Mouse (Mus musculus) left cerebral cortex, adult 2 months (tissue): ENCODE measurements at regions not wholly inside any gene's neighbourhood (a gene's known extent, or its start where the extent isn't known, plus 50 kb on each side); places are given as distances from the start of the nearest gene placed in this dataset.
A peak's percentile ranks its signal among the peaks of the same experiment; 100 is the strongest.

Experiments used
- DNase-seq, 2 experiments: peaks; one replicate each; pipeline ENCODE4 v3.0.0; 2021 to 2022; ENCODE audit warnings: low spot score in 2 of 2, mixed read lengths in 1 of 2; ENCODE audit errors: extremely low spot score in 1 of 2
- H3K27ac ChIP-seq: fragments of 200-600 bp; 2 replicates; pipeline ENCODE4 v1.8.1; 2022
- H3K4me3 ChIP-seq: fragments of 200-600 bp; 2 replicates; pipeline ENCODE4 v1.8.1; 2022
- CTCF ChIP-seq: fragments of 200-600 bp; IDR thresholded peaks from 2 replicates; pipeline ENCODE4 v1.8.1; 2022; ENCODE audit warnings: antibody characterized with exemption, mild to moderate bottlenecking, moderate library complexity
- intact Hi-C: fragments of 180-260 bp; cut with DNase I; formaldehyde crosslinking; loops from one replicate; pipeline ENCODE4 v1.15.1; 2025

DNA sequence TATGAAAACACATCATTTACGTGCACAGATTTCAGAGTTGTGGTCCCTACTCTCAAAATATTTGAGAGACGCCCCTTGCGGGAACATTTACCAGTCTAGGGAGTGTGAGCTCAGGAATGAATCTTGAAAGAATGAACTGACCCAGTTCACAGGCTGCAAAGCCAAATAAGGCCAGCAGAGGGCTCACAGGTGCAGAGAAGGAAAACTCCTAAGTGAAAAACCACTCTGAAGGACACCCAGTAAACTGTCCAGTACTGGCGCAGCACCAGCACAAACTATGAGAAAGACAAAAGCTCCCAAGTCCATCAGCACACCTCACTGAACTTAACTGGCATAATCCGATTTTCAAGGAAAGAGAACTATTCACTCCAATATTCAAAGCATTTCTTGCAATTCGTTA is 145.0 kb upstream of the Paip1 start:
- intact Hi-C loops = loop anchor here (5.0 kb wide), 1 partner anchor 79 kb away; no protein-coding TSS in a partner anchor
- no peak overlapping the region for H3K27ac ChIP-seq
- DNase-seq = peak; percentile 31 to 63
- no peak overlapping the region for H3K4me3 ChIP-seq
- TF ChIP-seq CTCF = peak; percentile 78

DNA sequence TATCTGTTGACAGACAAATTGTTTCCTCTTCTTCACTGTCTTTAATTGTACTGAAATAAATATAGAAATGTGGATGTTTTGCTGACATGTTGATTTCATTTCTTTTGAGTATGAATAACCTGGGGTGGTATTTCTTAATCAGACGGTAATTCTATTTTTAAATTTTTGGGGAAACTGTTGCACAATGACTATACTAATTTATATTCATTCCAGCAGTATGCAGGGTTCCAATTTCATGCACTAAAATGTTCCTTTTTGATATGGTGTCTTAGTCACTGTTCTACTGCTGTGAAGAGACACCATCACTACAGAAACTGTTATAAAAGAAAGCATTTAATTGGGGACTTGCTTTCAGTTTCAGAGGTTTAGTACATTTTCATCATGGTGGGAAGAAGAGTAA is 119.2 kb upstream of the Paip1 start:
- TF ChIP-seq CTCF = no peak
- intact Hi-C loops = no loop called here
- Histone ChIP-seq H3K27ac (no peak overlapping the region), H3K4me3 (no peak overlapping the region)
- no peak for DNase-seq

DNA sequence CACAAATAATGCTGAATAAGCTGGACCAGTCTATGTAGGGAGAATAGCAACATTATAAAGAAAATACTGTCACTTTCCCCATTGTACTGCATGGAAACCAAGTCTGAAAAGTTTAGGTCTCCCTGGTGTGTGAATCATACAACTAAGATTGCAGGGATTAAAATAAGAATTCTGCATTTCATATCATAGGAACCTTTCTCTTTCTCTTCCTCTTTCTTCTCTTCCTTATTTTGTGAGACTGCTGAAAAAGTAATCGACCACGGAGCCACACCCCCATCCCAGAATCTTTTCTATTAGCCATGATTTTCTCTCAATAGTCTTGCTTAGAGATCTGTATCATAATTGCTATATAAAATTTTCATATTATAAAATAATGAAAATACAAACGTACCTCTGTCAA is 118.4 kb upstream of the Paip1 start:
- DNase-seq = no peak
- no peak for TF ChIP-seq CTCF
- intact Hi-C loops = no loop called here
- Histone ChIP-seq H3K27ac (no peak overlapping the region), H3K4me3 (no peak overlapping the region)

DNA sequence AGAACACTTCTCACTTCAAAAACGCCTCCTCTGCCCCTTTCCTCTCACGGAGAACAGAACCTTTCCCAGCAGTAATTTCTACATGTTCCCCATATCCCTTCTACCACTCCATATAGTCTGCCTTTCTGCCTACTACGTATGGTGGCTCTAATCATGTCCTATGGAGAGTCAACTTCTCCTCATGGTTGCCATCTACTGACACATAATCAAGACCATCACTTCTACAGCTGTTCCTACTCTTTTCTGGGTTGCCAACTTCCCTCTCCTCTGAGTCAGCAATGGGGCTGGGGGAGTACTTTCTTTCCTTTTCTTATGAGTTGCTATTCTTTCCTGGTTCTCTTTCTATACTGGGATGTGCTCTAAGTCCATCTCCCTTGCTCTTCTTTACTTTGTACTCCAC is 114.0 kb upstream of the Paip1 start:
- H3K4me3 ChIP-seq = no peak overlapping the region
- intact Hi-C loops = no loop called here
- DNase-seq = no peak

DNA sequence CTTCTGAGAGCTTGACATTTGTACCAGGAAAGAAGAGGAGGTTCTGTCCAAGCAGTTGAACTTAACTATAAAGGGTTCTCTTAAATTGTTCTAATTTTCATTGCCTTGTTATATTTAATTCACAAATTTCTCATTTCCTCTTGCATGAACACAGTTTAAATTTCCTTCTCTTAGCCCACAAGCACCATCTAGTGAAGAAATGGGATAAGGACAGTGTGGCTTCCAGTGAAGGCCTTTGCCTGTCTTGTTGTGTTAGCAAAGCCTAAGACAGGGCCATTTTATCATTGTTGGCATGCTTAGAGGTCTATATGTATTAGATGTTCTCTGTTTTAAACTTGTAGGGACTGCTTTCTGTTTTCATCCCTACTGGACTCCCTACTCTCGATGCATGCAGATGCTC is 110.0 kb upstream of the Paip1 start:
- intact Hi-C loops = loop anchor here (2.0 kb wide), 1 partner anchor 916 kb away; no protein-coding TSS in a partner anchor
- DNase-seq = no peak
- peak; percentile 64 for TF ChIP-seq CTCF
- Histone ChIP-seq H3K27ac (no peak overlapping the region), H3K4me3 (no peak overlapping the region)

More for the DNA sequence above, 114.0 kb upstream of the Paip1 start:
- TF ChIP-seq CTCF = no peak
- H3K27ac ChIP-seq = no peak overlapping the region

DNA sequence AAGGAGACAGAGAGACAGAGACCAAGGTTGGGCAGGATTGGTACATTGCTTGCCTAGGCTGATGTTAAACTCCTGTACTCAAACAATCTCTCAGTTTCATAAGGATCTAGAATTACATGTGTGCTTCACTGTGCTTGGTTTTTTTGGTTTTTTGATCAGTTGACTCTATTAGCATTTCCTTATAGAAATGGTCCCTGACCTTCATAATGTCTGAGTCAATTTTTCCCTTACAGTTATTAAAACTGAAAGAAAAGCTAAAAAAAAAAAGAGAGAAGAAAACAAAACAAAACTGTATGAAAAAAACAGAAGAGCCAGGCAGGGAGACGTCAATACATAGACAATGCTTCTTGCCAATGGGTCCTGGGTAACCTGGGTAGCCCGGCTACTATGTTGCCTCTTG is 102.9 kb upstream of the Paip1 start:
- no peak overlapping the region for H3K4me3 ChIP-seq
- no peak overlapping the region for H3K27ac ChIP-seq
- no peak for DNase-seq
- TF ChIP-seq CTCF = no peak
- intact Hi-C loops = no loop called here

DNA sequence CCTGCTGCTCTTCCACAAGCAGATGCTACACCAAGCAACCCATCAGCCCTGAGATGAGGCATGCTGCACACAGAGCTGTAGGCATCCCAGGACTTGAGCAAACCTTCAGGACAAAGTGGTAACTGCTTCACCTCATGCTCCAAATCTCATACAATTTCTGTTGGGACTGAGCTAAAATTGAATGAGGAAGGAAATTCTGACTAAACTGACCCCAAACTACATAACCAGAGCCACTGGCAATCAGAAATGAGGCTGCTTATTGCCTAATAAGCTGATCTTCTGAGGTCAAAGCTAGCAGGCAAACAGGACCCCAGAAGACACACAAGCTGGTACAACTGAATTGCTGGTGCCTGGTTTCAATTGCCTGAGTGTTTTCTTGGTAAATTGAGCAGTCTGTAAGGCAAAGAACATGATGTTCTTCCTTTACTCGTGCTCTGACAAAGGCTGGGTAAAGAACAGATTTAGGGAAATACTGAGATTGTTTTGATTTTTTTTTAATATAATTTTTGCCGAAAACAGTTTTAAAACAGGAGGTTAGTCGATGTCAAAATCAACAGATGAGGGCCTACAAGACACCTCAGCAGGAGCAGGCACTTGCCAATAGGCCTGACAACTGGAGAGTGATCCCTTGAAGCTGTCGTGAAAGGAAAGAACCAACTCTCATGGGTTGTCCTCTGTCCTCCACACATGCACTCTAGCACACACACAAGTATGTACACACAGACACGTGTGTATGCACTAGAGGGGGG is 101.3 kb upstream of the Paip1 start:
- no peak overlapping the region for H3K27ac ChIP-seq
- intact Hi-C loops = no loop called here
- TF ChIP-seq CTCF = no peak
- no peak for DNase-seq
- H3K4me3 ChIP-seq = no peak overlapping the region

DNA sequence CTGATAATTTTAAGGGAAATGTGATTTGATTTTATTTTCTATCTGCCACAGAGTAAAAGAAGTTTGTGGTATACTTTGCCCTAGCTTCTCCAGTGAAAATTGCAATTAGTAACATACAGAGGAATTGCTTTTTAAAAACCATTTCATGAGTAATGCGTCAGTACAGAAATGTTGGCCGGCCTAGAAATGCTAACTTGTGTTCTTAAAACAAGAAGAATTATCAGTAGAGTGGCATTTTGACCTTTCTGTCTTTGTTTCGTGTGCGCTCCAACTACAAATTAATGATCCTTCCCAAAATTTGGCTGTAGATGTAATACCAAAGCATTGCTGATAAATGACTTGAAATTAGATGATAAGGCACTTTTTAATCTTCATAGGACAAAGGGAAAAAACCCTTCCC is 99.7 kb upstream of the Paip1 start:
- no peak for TF ChIP-seq CTCF
- no peak overlapping the region for H3K4me3 ChIP-seq
- DNase-seq = no peak
- no peak overlapping the region for H3K27ac ChIP-seq
- intact Hi-C loops = no loop called here

DNA sequence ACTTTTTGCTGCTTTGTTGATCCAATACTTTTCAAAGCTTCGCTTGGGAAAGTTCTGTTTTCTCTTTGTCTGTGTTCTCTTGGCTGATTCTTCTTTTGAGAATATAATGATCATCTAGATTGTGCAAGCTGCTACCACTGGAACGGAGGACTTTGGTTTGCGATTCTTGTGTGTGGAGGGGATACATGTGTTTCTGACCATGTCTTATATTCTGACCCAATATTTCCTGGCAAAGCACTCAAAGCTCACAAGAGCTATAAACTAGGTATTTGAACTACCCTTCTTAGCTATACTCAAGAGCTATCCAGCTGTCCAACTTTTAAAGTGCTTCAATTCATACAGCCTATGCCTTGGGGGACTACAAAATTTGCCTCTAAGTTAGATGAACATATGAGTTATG is 96.6 kb upstream of the Paip1 start:
- no peak for TF ChIP-seq CTCF
- intact Hi-C loops = no loop called here
- H3K4me3 ChIP-seq = no peak overlapping the region

DNA sequence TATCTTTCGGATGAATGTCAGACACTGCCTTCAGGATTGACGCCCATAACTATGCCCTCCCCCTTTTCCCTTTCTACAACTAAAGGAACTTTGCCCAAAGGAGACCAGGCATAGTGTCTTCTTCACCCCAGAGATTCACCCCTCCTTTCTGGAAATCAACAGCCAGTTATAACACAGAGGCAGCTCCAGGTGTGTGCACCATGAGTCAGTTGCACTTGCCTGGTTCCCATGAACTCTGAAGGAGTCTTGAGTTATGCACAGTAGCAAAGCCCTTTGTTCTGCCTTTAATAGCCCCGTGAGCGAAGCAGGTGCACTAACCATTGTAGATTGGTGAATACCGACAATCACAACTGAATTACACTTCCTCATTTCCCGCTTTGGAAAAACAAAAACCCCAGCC is 94.5 kb upstream of the Paip1 start:
- TF ChIP-seq CTCF = no peak
- Histone ChIP-seq H3K4me3 (no peak overlapping the region), H3K27ac (no peak overlapping the region)
- intact Hi-C loops = no loop called here
- DNase-seq = no peak

More for the DNA sequence above, 96.6 kb upstream of the Paip1 start:
- no peak for DNase-seq
- no peak overlapping the region for H3K27ac ChIP-seq

DNA sequence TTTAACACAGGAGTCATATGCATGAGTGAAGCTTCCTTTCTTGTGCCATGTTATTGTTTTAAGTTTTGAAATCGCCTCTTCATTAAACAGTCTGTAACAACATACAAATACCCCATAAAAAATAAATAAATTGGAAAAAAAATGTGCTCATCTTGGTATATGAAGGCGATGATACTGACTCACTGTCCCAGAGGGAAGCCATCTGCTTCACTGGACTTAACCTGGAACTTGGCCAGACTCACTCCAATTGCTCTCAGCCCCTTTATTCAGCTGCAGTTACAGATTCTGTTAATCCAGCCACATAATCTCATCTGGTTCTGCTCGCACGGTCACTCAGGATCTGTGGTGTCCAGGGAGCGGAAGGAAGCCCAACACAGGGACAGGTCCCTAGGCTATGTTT is 90.5 kb upstream of the Paip1 start:
- H3K4me3 ChIP-seq = no peak overlapping the region
- TF ChIP-seq CTCF = no peak
- intact Hi-C loops = no loop called here
- H3K27ac ChIP-seq = no peak overlapping the region
- no peak for DNase-seq

DNA sequence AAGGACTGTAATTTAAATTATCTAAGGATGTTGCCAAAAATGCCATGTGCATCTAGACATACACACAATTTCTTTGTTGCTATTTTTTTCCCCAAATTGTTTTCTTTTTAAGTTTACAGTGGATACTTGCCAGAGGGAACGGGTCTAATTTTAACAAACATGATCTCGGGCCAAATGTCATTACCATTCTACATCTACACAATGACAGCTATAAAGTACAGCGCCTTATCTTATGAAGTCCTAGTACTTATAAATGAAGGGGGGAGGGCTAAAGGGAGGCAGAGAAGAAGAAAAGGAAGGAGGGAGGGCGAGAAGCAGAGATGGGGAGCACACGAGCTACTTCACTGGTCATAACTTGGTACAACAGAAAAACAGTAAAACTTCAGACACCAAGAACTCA is 89.4 kb upstream of the Paip1 start:
- Histone ChIP-seq H3K4me3 (no peak overlapping the region), H3K27ac (no peak overlapping the region)
- TF ChIP-seq CTCF = no peak
- intact Hi-C loops = no loop called here
- DNase-seq = no peak

DNA sequence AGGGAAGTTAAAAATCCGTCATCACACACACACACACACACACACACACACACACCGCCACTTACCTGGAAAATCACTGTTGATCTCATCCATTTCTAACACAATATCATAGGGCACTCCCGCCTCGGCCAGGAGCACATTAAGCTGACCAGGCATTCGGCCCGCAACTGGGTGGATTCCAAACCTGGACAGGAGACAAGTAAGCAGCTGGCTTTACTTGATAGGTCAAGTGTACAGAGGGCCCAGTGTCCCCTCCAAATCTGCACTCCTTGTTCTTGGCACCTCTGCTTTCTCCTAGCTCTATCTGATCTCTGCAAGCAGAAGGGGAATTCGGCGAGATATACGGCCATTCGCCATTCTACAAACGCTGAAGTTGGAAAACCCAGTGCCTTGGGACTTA is 88.6 kb upstream of the Paip1 start:
- DNase-seq = no peak
- no peak overlapping the region for H3K27ac ChIP-seq
- intact Hi-C loops = no loop called here
- no peak for TF ChIP-seq CTCF
- H3K4me3 ChIP-seq = no peak overlapping the region
